Mouse (Mus musculus): ENCODE data around the gene Srxn1. TPM values are rescaled to one million over a fixed set of nuclear protein-coding genes. Genes with fewer than 3 reads are reported as not detected.

The Srxn1 gene
- polyA plus RNA-seq, 1 experiment from 2014 or later: 8.8 TPM

- H3K9me3 ChIP-seq (replicated peaks; ENCODE audit: control insufficient read depth, low read length): no peaks in the 10 kb centered on the region
- 33% methylated on average over 3 of the region's 3 CpGs for WGBS (ENCODE audit: insufficient replicate concordance)
- no peak overlapping the region for H3K4me2 ChIP-seq (ENCODE audit: low read depth, low read length)
- no peaks in the 10 kb centered on the region for H3K4me1 ChIP-seq (ENCODE audit: control insufficient read depth, low read depth, low read length)
- no peak overlapping the region for H3K9ac ChIP-seq (ENCODE audit: low read depth, low read length)
- H3K4me3 ChIP-seq (ENCODE audit: low read depth, low read length): no peak overlapping the region
- no peaks in the 10 kb centered on the region for H3K27me3 ChIP-seq (ENCODE audit: control insufficient read depth, insufficient read depth, low read depth, low read length)
- H3K27ac ChIP-seq (ENCODE audit: low read length): no peak overlapping the region
- ATAC-seq (ENCODE audit: low read depth): no peak
- no peaks in the 10 kb centered on the region for H3K36me3 ChIP-seq (ENCODE audit: control insufficient read depth, insufficient read depth)
Observed at GRCm38 (mm10) chr2:152153361-152153760, 48.0 kb downstream of the Srxn1 start.

DNA sequence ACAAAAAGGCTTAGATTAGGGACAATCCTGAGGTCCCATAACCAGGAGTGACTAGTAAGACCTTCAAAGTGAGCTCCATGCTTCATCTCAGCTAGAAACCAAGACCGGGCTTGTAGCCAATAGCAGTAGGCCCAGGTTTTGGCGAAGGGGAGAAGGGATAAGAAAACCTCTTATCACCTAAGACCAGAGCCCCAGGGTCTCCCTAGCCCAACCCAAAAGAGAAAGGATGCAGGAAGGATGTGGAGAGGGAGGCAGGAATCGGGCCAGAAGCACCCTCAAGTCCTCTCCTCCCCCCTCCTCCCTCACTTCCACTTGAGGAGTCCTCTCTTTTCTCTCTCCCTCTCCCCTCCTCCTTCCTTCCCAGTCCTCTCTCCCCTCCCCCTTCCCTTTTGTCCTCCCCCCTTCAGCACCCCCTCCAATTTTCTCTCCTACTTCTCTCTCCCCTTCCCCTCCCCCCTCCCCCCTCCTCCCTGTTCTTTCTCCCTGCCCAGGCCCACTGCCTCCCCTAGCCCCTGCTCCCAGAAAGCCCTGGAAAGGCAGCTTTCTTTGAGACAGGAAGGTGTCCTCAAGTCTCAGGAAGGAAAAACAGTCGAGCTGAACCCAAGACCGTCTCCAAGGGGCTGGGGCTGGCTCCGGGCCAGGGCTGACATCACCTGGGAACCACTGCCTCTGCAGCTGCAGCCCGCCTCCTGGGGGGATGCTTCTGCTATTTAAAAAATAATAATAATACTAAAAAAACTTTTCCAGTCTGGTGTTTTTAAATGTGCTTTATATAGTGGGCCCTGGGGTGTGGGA, 50.3 kb downstream of the Srxn1 start:
- WGBS (ENCODE audit: insufficient replicate concordance): 28% methylated on average over 7 of the region's 7 CpGs
- Histone ChIP-seq H3K9ac (ENCODE audit: low read depth, low read length) (no peak overlapping the region), H3K9me3 (replicated peaks; ENCODE audit: control insufficient read depth, low read length) (no peaks in the 10 kb centered on the region), H3K27ac (ENCODE audit: low read length) (no peak overlapping the region), H3K4me2 (ENCODE audit: low read depth, low read length) (no peak overlapping the region), H3K4me1 (ENCODE audit: control insufficient read depth, low read depth, low read length) (no peaks in the 10 kb centered on the region), H3K36me3 (ENCODE audit: control insufficient read depth, insufficient read depth) (no peaks in the 10 kb centered on the region), H3K4me3 (ENCODE audit: low read depth, low read length) (no peak overlapping the region), H3K27me3 (ENCODE audit: control insufficient read depth, insufficient read depth, low read depth, low read length) (no peaks in the 10 kb centered on the region)
- no peak for ATAC-seq (ENCODE audit: low read depth)

DNA sequence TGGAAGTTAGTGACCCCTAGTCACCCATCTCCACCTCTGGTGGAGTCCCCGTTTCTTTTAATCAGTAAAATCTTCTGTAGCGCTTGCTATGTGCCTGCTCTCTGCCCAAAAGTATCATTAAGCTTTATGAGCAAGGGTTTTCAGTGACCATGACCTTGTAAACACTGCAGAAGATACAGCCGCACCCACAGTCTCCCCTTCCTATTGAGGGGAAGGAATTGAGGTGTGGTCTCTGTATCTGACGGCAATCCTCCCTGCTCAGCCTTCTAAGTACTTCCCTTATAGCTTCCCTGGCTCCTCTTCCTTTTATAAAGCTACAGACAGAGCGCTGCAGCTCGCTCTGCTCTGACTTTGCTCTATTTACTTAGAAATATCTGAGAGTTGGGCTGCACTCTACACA, 51.2 kb downstream of the Srxn1 start:
- Histone ChIP-seq H3K4me1 (ENCODE audit: control insufficient read depth, low read depth, low read length) (no peaks in the 10 kb centered on the region), H3K4me3 (ENCODE audit: low read depth, low read length) (no peak overlapping the region), H3K27ac (ENCODE audit: low read length) (no peak overlapping the region), H3K4me2 (ENCODE audit: low read depth, low read length) (no peak overlapping the region), H3K9me3 (replicated peaks; ENCODE audit: control insufficient read depth, low read length) (no peaks in the 10 kb centered on the region), H3K9ac (ENCODE audit: low read depth, low read length) (no peak overlapping the region), H3K36me3 (ENCODE audit: control insufficient read depth, insufficient read depth) (no peaks in the 10 kb centered on the region), H3K27me3 (ENCODE audit: control insufficient read depth, insufficient read depth, low read depth, low read length) (no peaks in the 10 kb centered on the region)
- no peak for ATAC-seq (ENCODE audit: low read depth)
- WGBS (ENCODE audit: insufficient replicate concordance): 39% methylated on average over 6 of the region's 6 CpGs

- Histone ChIP-seq H3K4me2 (ENCODE audit: low read depth, low read length) (no peak overlapping the region), H3K9me3 (replicated peaks; ENCODE audit: control insufficient read depth, low read length) (no peaks in the 10 kb centered on the region), H3K9ac (ENCODE audit: low read depth, low read length) (no peak overlapping the region), H3K27ac (ENCODE audit: low read length) (no peak overlapping the region), H3K4me1 (ENCODE audit: control insufficient read depth, low read depth, low read length) (no peaks in the 10 kb centered on the region), H3K36me3 (ENCODE audit: control insufficient read depth, insufficient read depth) (no peaks in the 10 kb centered on the region), H3K4me3 (ENCODE audit: low read depth, low read length) (no peak overlapping the region), H3K27me3 (ENCODE audit: control insufficient read depth, insufficient read depth, low read depth, low read length) (no peaks in the 10 kb centered on the region)
- ATAC-seq (ENCODE audit: low read depth): no peak
- 78% methylated on average over 1 of the region's 1 CpGs for WGBS (ENCODE audit: insufficient replicate concordance)
Observed at GRCm38 (mm10) chr2:152159487-152159886, 54.2 kb downstream of the Srxn1 start.

Other genes starting within 250 kb of the Srxn1 start
- 0.06 and 0.11 TPM in 2 replicates for gene Angpt4, start 194.3 kb upstream of the Srxn1 start, polyA plus RNA-seq (2015; fragmentation: Nextera tagmentation; extraction: Ambion mirVana)
- 9.2 and 9.6 TPM in 2 replicates for gene Fam110a, start 125.3 kb upstream of the Srxn1 start, polyA plus RNA-seq (2015; fragmentation: Nextera tagmentation; extraction: Ambion mirVana)
- gene Slc52a3, start 109.0 kb upstream of the Srxn1 start, polyA plus RNA-seq (2015; fragmentation: Nextera tagmentation; extraction: Ambion mirVana): 1.1 and 1.4 TPM in 2 replicates
- not detected in 2 replicates for gene Scrt2, start 24.0 kb upstream of the Srxn1 start, polyA plus RNA-seq (2015; fragmentation: Nextera tagmentation; extraction: Ambion mirVana)
- 0.22 TPM in 1 of 2 replicates, not detected in the other for gene Tcf15, start 38.0 kb downstream of the Srxn1 start, polyA plus RNA-seq (2015; fragmentation: Nextera tagmentation; extraction: Ambion mirVana)
- 33.5 and 36.4 TPM in 2 replicates for gene Csnk2a1, start 121.3 kb downstream of the Srxn1 start, polyA plus RNA-seq (2015; fragmentation: Nextera tagmentation; extraction: Ambion mirVana)
- gene Tbc1d20, start 188.3 kb downstream of the Srxn1 start, polyA plus RNA-seq (2015; fragmentation: Nextera tagmentation; extraction: Ambion mirVana): 11.3 and 11.7 TPM in 2 replicates
- gene Rbck1, start 227.1 kb downstream of the Srxn1 start, polyA plus RNA-seq (2015; fragmentation: Nextera tagmentation; extraction: Ambion mirVana): 37.7 and 40.2 TPM in 2 replicates
- gene Trib3, start 238.5 kb downstream of the Srxn1 start, polyA plus RNA-seq (2015; fragmentation: Nextera tagmentation; extraction: Ambion mirVana): 6.5 and 6.8 TPM in 2 replicates